Mouse (Mus musculus) brain, embryonic 18.5 days (tissue): Measurements from ENCODE around the gene Herpud1.

Experiments
- DNase-seq: peaks from one replicate; pipeline ENCODE4 v3.0.0-alpha.2; 2012; ENCODE audit warnings: low read depth, low spot score

Herpud1 gene

DNA sequence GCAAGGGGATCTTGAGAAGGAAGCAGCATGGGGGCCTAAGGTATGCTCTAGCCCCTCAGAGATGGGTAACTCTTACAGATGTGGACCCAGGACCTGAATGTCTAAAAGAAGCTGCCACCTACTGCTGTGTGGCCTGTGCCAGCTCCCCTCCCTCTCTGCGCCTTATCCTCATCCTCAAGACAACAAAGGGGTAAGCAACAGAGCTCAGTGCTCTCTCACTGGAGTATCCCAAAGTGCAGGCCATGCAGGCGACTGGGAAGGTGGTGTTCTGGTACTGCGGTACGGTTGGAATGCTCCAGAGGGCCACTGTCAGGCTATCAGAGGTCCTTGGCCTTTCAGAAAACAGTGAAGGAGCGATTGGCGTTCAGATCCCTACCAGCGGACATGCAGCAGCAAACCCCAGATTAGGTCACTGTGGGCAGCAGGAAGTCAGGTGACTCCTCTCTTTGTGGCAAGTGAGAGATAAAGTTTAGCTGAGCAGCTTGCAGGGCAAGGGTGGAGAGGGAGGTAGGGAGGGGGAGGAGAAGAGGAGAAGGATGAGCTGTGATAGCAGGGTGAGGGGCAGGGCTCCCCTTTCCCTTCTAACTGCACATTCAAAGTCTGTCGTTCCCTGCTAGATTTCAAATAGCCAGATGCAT, 22.3 kb downstream of the Herpud1 start:
- no peak for DNase-seq

DNA sequence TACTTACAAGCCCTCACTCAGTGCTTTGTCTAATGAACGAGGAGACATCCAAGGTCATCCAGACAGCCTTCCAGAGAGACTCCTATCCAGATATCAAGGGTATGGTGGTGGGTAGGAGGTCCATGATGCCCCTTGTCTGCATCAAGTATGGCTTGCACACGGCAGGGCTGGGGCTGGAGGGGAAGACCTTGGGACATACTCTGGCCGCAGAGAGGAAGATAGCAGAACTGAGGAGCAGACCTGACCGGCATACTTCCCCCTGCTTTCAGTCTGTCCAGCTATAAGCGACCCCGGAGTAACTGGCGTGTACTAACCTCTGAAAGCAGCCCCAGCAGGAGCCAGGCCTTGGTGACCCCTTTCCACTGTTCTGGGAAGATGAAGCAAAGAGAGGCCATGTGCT, 23.3 kb downstream of the Herpud1 start:
- DNase-seq, result no peak

DNA sequence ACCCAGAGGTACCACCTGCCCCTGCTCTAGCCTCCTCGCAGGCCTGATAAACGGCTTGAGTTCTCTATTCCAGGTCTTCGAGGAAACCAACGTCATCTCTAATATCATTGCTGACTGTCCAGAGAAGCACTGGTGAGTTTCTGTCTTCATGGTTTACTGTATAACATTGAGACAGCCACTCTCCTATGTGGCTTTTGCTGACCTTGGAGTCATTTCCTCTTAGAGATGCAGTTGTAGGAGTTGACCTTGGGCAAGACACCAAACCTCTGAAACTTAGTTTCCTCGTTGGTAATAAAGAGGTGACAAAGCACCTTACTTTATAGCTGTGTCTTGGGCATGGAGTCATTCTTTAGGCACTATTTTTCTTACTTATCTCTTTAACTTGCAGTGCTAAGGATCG, 26.3 kb downstream of the Herpud1 start:
- DNase-seq, result no peak

- DNase-seq, result no peak
Observed at GRCm38 (mm10) chr8:94413509-94413908, 27.3 kb downstream of the Herpud1 start.

DNA sequence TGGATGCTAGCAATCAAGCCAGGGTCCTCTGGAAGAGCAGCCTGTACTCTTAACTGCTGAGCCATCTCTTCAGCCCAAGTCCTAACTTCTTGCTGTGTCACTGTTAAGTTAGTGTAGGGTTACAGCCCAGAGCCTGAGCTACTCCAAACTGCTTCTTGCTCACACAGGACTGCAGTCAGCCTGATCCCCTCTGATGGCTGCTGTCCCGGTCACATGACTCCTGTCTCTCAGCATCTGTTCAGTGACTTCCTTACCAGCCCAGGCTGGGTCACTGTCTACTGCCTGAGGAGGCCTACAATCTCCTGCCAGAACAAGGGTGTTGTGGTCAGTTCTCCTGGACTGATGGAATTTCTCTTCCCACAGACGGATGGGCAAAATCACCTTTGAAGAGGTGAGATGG, 29.0 kb downstream of the Herpud1 start:
- DNase-seq, result no peak

DNA sequence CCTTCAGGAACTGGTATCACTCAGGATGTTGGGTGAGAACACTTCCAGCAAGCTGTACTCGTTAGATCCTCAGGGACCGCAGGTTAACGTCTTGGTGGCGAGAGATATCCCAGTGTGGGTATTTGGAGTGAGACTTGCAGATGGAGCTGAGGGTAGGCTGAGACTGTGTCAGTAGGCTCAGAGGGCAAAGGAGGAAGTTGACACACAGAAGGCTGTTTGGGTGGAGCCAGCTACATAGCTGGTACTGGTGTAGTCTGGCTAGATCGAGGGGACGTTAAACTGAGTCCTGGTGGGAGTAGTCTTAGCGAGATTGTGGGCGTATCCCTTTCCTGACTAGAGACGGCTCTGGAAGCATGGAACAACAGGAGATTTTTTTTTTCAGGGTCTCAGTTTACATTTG, 31.8 kb downstream of the Herpud1 start:
- no peak for DNase-seq

GRCm38 (mm10) chr8:94422270-94422669, 36.0 kb downstream of the Herpud1 start:
- no peak for DNase-seq

- DNase-seq, result no peak
Observed at GRCm38 (mm10) chr8:94427953-94428352, 41.7 kb downstream of the Herpud1 start.

DNA sequence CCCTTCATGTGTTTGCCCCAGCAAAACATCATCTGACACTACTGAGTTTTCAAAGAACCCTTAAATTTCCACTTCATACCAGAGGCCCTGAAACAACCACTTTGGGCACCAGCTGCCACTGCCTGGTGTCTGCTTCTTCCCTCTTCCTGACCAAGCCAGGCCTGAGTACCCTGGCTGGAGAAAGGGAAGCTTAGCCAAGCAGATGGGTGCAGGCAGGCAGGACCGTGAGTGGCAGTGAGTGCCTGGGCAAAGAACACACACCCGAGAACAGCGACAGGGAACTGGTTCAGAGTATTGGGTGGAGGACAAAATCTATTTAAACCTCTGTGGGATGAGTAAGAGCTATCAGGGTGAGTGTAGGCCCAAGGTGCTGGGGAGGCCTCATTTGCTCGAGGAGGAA, 42.2 kb downstream of the Herpud1 start:
- DNase-seq, result no peak

DNA sequence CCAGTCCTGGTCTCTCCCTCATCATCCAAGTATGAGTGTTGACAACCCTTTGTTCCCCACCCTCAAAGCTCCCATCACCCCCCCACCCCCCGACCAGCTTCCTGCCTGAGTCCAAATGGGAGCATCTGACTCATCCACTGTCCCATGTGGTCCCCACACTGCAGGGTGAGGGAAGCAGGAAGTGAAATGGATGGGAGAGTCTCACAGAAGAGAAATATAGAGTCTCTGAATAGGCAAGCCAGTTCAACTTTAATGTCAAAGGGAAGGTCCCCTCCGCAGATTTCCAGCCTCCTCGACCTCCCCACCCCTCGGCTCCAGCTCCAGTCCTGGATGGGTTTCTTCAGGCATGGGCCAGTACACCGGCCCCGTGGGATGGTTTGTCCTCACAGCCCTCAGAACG, 43.1 kb downstream of the Herpud1 start:
- no peak for DNase-seq

DNA sequence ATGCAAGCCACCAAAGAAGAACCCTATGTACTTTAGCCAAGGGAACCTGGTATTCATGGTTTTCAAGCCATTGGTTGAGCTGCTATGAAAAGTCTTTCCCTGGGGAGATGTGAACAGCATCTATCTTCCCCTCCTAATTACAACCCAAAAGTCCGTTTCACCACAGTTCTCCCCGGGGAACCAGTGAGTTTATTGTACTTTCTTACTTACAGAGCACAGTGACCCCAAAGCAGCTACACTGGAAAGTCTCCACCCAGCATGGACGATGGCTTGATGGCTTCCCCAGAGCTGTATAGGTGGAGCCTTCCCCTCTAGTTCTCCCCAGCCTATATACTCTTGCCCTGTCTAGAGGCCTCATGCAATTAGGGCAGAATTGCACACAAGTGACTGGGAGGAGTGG, 46.0 kb downstream of the Herpud1 start:
- no peak for DNase-seq

GRCm38 (mm10) chr8:94433981-94434466, 47.8 kb downstream of the Herpud1 start, which contains the start of gene Nlrc5:
TSS of gene Nlrc5 (plus strand) at chr8:94434356.
- no peak for DNase-seq

- DNase-seq, result no peak
Observed at GRCm38 (mm10) chr8:94434958-94435357, 48.7 kb downstream of the Herpud1 start.

GRCm38 (mm10) chr8:94435397-94436111, 49.3 kb downstream of the Herpud1 start:
- DNase-seq, result no peak

DNA sequence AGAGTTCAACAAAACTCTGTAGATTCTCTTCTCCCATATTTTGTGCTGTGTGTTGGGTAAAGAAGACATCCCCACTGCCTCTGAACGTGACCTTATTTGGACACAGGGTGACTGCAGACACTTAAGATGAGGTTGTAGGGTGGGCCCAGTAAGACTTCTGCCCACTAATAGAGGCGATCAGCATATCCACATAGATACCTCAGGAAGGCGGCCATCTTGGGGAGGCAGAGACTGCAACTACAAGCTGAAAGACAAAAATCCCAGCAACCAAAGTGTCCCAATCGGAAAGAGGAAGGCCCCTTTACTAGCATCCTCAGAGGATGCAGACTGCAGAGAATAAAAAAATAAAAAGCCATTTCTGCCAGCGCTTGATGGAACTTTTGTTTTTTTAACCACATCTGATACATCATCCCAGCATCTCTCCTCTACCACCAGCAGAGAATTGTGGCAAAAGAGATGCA, 49.9 kb downstream of the Herpud1 start:
- DNase-seq, result no peak

GRCm38 (mm10) chr8:94436900-94437299, 50.7 kb downstream of the Herpud1 start:
- DNase-seq, result no peak

DNA sequence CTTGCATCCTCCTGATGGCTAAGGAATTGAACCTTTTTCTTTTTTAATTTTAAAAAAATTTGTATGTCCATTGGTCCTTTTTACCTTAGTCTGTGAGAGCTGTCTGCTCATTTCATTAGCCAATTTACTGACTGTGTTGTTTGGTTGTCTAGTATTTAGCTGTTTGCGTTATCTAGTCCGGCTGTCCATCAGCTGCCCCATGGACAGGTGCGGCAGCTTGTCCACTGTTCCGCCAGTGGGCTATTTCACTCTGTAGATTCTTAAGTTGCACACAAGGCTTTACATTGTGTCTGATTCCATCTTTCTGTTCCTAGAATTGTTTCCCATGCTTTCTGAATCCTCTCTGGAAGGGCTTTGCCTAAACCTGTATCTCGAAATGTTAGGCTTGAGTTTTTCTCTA, 52.4 kb downstream of the Herpud1 start:
- DNase-seq, result no peak

GRCm38 (mm10) chr8:94439691-94440090, 53.5 kb downstream of the Herpud1 start:
- DNase-seq, result no peak

DNA sequence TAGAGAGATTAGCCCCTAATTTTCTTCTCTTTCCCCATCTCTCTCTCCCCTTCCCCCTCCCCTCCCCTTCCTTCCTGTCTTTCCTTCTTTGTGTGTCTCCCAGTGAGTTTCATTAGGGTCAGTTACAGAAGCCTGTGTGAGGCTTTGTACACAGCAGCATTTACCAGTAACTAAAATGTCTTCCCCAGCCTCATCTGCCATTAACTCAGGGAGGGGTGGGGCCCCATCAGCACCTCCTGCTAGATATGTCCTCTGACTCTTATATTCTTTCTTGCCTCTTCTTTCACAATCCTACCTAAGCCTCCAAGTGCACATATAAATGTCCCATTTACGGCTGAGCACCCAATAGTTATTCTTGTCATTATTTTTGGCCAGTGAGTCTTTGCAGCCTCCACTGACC, 54.2 kb downstream of the Herpud1 start:
- no peak for DNase-seq

DNA sequence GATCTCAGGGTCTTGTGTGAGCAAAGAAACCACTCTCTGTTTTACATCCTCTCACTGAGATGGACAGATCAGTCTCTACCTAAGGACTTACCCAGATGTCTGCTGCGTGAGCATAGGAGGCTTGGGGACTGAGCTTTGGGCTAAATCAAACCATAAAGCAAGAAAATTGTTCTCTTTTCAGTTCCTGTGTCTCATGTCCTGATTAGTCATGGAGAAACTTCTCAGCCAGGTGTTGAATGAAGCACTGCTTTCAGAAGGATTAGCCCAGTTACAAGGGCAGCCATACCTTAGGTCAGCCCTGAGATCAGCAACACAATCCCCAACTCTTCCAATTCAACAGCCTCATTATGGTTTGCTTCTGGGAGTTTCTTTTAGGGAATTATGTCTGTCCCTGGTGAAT, 55.4 kb downstream of the Herpud1 start:
- no peak for DNase-seq

DNA sequence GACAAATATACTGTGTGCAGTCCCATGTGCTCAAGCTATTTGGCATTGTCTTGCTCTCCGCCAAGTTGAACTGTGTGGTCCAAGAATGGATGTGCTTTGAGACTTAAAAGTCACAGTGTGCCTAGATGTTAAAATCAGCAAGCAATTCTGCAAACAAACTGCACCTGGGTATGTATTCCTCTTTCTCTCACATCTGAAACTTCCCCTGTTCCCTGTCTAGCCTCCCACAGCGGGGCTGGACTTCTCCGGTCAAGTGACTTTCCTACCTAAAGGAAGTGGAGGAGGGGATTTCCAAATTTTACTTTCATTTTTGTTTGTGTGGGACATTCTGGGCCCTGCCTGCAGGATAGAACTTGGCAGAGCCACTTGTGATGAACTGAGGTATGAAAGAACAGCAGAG, 56.9 kb downstream of the Herpud1 start:
- no peak for DNase-seq

- DNase-seq, result no peak
Observed at GRCm38 (mm10) chr8:94444480-94444879, 58.2 kb downstream of the Herpud1 start.
